Mouse (Mus musculus) heart, embryonic 15.5 days (tissue): ENCODE data around the gene A26c2. TPM values are rescaled to one million over a fixed set of nuclear protein-coding genes. Genes with fewer than 3 reads are reported as not detected.

ENCODE experiments used
- ATAC-seq: fragments of 200-750 bp; cut with Nextera tagmentation; replicated peaks from 2 replicates; pipeline ENCODE4 v1.8.0; 2017; ENCODE audit warnings: low read depth, moderate TSS enrichment; ENCODE audit not compliant: insufficient number of reproducible peaks, insufficient read depth, low FRiP score
- H3K27ac ChIP-seq: fragments of 300-500 bp; sonication (generic); 2 replicates; pipeline ENCODE4 v1.5.1; 2015; ENCODE audit warnings: mild to moderate bottlenecking, inconsistent platforms
- H3K27me3 ChIP-seq: fragments of 300-500 bp; sonication (generic); 2 replicates; pipeline ENCODE4 v1.6.1; 2015; ENCODE audit warnings: inconsistent platforms
- H3K36me3 ChIP-seq: fragments of 300-500 bp; sonication (generic); 2 replicates; pipeline ENCODE4 v1.6.1; 2015; ENCODE audit warnings: mild to moderate bottlenecking, inconsistent platforms
- H3K4me1 ChIP-seq: fragments of 300-500 bp; sonication (generic); replicated peaks from 2 replicates; pipeline ENCODE4 v1.6.1; 2015; ENCODE audit warnings: inconsistent platforms
- H3K4me2 ChIP-seq: fragments of 300-500 bp; sonication (generic); 2 replicates; pipeline ENCODE4 v1.6.1; 2015; ENCODE audit warnings: inconsistent platforms, mild to moderate bottlenecking, moderate library complexity
- H3K4me3 ChIP-seq: fragments of 300-500 bp; sonication (generic); 2 replicates; pipeline ENCODE4 v1.5.1; 2015; ENCODE audit warnings: mild to moderate bottlenecking, inconsistent platforms
- H3K9ac ChIP-seq: fragments of 300-500 bp; sonication (generic); 2 replicates; pipeline ENCODE4 v1.6.1; 2015; ENCODE audit warnings: mild to moderate bottlenecking, inconsistent platforms
- H3K9me3 ChIP-seq: fragments of 300-500 bp; sonication (generic); replicated peaks from 2 replicates; pipeline ENCODE4 v1.6.1; 2016; ENCODE audit warnings: inconsistent platforms
- WGBS: fragments of 180-500 bp; shearing (Covaris S2); methylation state at CpG from one replicate; pipeline ENCODE4 v1.1.7; 2015; ENCODE audit warnings: mixed read lengths; 5-methylcytosine and 5-hydroxymethylcytosine counted together
- polyA plus RNA-seq: library from polyadenylated mRNA; unstranded; fragments of >200 nt; fragmentation: Nextera tagmentation; extraction: Ambion mirVana; gene quantifications from 2 replicates; pipeline ENCODE4 v1.2.1, GENCODE M21; 2015

Gene A26c2
- polyA plus RNA-seq = not detected in 2 replicates

DNA sequence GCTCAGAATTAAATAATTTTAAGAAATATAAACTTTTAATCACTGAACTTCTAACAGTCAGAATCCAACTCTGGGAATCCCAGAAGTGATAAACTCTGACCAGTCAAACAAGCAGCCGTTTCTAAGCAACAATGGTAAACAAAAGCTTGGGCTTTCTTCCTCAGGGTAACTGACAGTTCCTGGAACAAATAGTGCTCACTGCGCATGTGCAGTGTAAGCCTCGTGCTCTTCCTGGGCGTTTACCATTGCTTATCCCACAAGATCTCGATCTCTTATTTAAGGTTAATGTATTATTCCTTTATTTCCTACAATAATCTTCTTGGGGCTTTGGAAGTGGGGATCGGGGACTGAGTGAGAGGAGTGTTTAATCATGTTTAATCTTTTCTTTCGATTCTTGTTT is at the start of gene A26c2:
A26c2 (minus strand) TSS at position 101 of the 400 bp plus-strand sequence.
- H3K27ac ChIP-seq = no peak within 1 kb of the TSS
- H3K4me1 ChIP-seq = no peaks in the 10 kb centered on the region
- H3K9ac ChIP-seq = no peak within 1 kb of the TSS
- H3K27me3 ChIP-seq = no peaks in the 10 kb centered on the region
- no peaks in the 10 kb centered on the region for H3K36me3 ChIP-seq
- H3K4me2 ChIP-seq = no peak within 1 kb of the TSS
- H3K4me3 ChIP-seq = no peak within 1 kb of the TSS
- no peaks in the 10 kb centered on the region for H3K9me3 ChIP-seq
- no peak for ATAC-seq
- 68% methylated on average over 7 of the region's 7 CpGs for WGBS

DNA sequence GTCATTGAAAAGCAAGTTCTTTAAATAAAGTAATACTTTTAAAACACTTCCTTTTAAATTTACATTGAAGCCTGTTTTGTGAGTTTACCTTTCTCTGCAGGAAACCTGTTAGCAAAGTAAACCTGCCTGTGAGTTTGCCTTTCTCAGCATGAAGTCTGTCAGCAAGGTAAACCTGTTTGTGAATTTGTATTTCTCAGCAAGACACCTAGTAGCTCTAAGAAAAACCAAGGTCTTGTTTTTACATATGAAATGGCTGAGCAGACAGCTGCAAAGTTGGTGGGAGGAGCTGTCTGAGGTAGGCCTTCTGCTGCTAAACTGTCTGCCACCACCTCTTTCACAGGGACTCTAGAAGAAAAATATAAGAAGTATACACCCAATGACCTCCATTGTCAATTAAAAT is 28.0 kb upstream of the A26c2 start:
- no peaks in the 10 kb centered on the region for H3K36me3 ChIP-seq
- no peak overlapping the region for H3K4me3 ChIP-seq
- H3K27me3 ChIP-seq = no peaks in the 10 kb centered on the region
- no peak overlapping the region for H3K9ac ChIP-seq
- H3K4me1 ChIP-seq = no peaks in the 10 kb centered on the region
- no peaks in the 10 kb centered on the region for H3K9me3 ChIP-seq
- no peak overlapping the region for H3K27ac ChIP-seq
- H3K4me2 ChIP-seq = no peak overlapping the region
- no peak for ATAC-seq
